Mouse (Mus musculus) WW6 (cell line): Measurements from ENCODE around the gene Osbpl10.

ENCODE experiments used
- DNase-seq: peaks from one replicate; pipeline ENCODE4 v3.0.0-alpha.2; 2013; ENCODE audit warnings: low read depth, low spot score

Osbpl10 gene

GRCm38 (mm10) chr9:115075191-115075590 lies 96.8 kb downstream of the Osbpl10 start:
- no peak for DNase-seq

- DNase-seq = peak; percentile 71
Observed at GRCm38 (mm10) chr9:115088295-115088993, 110.1 kb downstream of the Osbpl10 start.

GRCm38 (mm10) chr9:115089644-115090043 lies 111.3 kb downstream of the Osbpl10 start:
- DNase-seq = no peak

GRCm38 (mm10) chr9:115096481-115096880 lies 118.1 kb downstream of the Osbpl10 start:
- DNase-seq = no peak

GRCm38 (mm10) chr9:115097340-115097739 lies 119.0 kb downstream of the Osbpl10 start:
- no peak for DNase-seq

- peak; percentile 34 for DNase-seq
Observed at GRCm38 (mm10) chr9:115100181-115100915, 122.0 kb downstream of the Osbpl10 start.

- no peak for DNase-seq
Observed at GRCm38 (mm10) chr9:115107430-115107829, 129.1 kb downstream of the Osbpl10 start.

GRCm38 (mm10) chr9:115110655-115111054 lies 132.3 kb downstream of the Osbpl10 start:
- DNase-seq = no peak

GRCm38 (mm10) chr9:115117314-115117713 lies 138.9 kb downstream of the Osbpl10 start:
- DNase-seq = no peak

GRCm38 (mm10) chr9:115120276-115120675 lies 141.9 kb downstream of the Osbpl10 start:
- no peak for DNase-seq

- no peak for DNase-seq
Observed at GRCm38 (mm10) chr9:115120678-115121224, 142.4 kb downstream of the Osbpl10 start.

GRCm38 (mm10) chr9:115127342-115127741 lies 149.0 kb downstream of the Osbpl10 start:
- DNase-seq = no peak

- no peak for DNase-seq
Observed at GRCm38 (mm10) chr9:115133926-115134325, 155.6 kb downstream of the Osbpl10 start.

GRCm38 (mm10) chr9:115134736-115135135 lies 156.4 kb downstream of the Osbpl10 start:
- DNase-seq = no peak

GRCm38 (mm10) chr9:115135352-115135751 lies 157.0 kb downstream of the Osbpl10 start:
- DNase-seq = no peak

GRCm38 (mm10) chr9:115137858-115138257 lies 159.5 kb downstream of the Osbpl10 start:
- no peak for DNase-seq

GRCm38 (mm10) chr9:115139597-115140332 lies 161.4 kb downstream of the Osbpl10 start:
- no peak for DNase-seq

- no peak for DNase-seq
Observed at GRCm38 (mm10) chr9:115147141-115147540, 168.8 kb downstream of the Osbpl10 start.

- DNase-seq = no peak
Observed at GRCm38 (mm10) chr9:115147586-115148355, 169.4 kb downstream of the Osbpl10 start.

GRCm38 (mm10) chr9:115149011-115149756 lies 170.8 kb downstream of the Osbpl10 start:
- DNase-seq = no peak

- no peak for DNase-seq
Observed at GRCm38 (mm10) chr9:115161591-115161990, 183.2 kb downstream of the Osbpl10 start.
